Mouse (Mus musculus) large intestine, adult 2 months (tissue): ENCODE data around the gene Pbx2. TPM values are rescaled to one million over a fixed set of nuclear protein-coding genes. Genes with fewer than 3 reads are reported as not detected.
"Not testable (repeated sequence)": the region's sequence is repeated elsewhere in the genome, so short reads cannot be mapped to it uniquely, and the experiment has no call there.

ENCODE experiments used
- DNase-seq: peaks from one replicate; pipeline ENCODE4 v3.0.0-alpha.2; 2012; ENCODE audit warnings: low read depth, low spot score
- WGBS: fragments of 180-500 bp; shearing (Covaris S2); methylation state at CpG from one replicate; pipeline ENCODE4 v1.1.7; 2018; 5-methylcytosine and 5-hydroxymethylcytosine counted together
- polyA plus RNA-seq: library from polyadenylated mRNA; depleted of rRNA; stranded (reverse); fragments of >200 nt; gene quantifications from 2 replicates; pipeline ENCODE4 v1.2.3, GENCODE M21; 2012; rRNA removed

Pbx2 gene
- polyA plus RNA-seq: 34.5 and 44.4 TPM in 2 replicates

- DNase-seq: no peak
- 14% methylated on average over 21 of the region's 21 CpGs for WGBS
These were observed at the start of gene Pbx2 for GRCm38 (mm10) chr17:34591029-34591993. Pbx2 (plus strand) TSS chr17:34591266.

- not testable (repeated sequence) for DNase-seq
- 96% methylated on average over 13 of the region's 13 CpGs for WGBS
These were observed 47.5 kb upstream of the Pbx2 start for GRCm38 (mm10) chr17:34543567-34543966.

- no peak for DNase-seq
- WGBS: 74% methylated on average over 1 of the region's 1 CpGs
These were observed 44.3 kb upstream of the Pbx2 start for GRCm38 (mm10) chr17:34546797-34547196.

- 93% methylated on average over 4 of the region's 4 CpGs for WGBS
- no peak for DNase-seq
These were observed 43.5 kb upstream of the Pbx2 start for GRCm38 (mm10) chr17:34547601-34548000.

- 70% methylated on average over 3 of the region's 3 CpGs for WGBS
- no peak for DNase-seq
These were observed 41.9 kb upstream of the Pbx2 start for GRCm38 (mm10) chr17:34549156-34549555.

- WGBS: 52% methylated on average over 2 of the region's 2 CpGs
- DNase-seq: no peak
These were observed 41.2 kb upstream of the Pbx2 start for GRCm38 (mm10) chr17:34549843-34550242.

GRCm38 (mm10) chr17:34555483-34555882, 35.6 kb upstream of the Pbx2 start:
- WGBS: 18% methylated on average over 5 of the region's 5 CpGs
- DNase-seq: peak; percentile 64

- WGBS: 73% methylated on average over 8 of the region's 8 CpGs
- no peak for DNase-seq
These were observed 34.7 kb upstream of the Pbx2 start for GRCm38 (mm10) chr17:34556406-34556805.

GRCm38 (mm10) chr17:34557411-34557810, 33.7 kb upstream of the Pbx2 start:
- WGBS: 76% methylated on average over 11 of the region's 11 CpGs
- no peak for DNase-seq

- DNase-seq: no peak
These were observed 31.9 kb upstream of the Pbx2 start for GRCm38 (mm10) chr17:34559116-34559515.

GRCm38 (mm10) chr17:34559895-34560294, 31.2 kb upstream of the Pbx2 start:
- 17% methylated on average over 15 of the region's 15 CpGs for WGBS
- DNase-seq: peak; percentile 43

More at GRCm38 (mm10) chr17:34559116-34559515, 31.9 kb upstream of the Pbx2 start:
- 84% methylated on average over 7 of the region's 7 CpGs for WGBS

GRCm38 (mm10) chr17:34560438-34560837, 30.6 kb upstream of the Pbx2 start:
- 92% methylated on average over 6 of the region's 6 CpGs for WGBS
- DNase-seq: no peak

GRCm38 (mm10) chr17:34561200-34561599, 29.9 kb upstream of the Pbx2 start:
- no peak for DNase-seq
- WGBS: 66% methylated on average over 8 of the region's 8 CpGs

GRCm38 (mm10) chr17:34562595-34562994, 28.5 kb upstream of the Pbx2 start:
- 59% methylated on average over 3 of the region's 3 CpGs for WGBS
- no peak for DNase-seq

GRCm38 (mm10) chr17:34563354-34563753, 27.7 kb upstream of the Pbx2 start:
- 73% methylated on average over 11 of the region's 11 CpGs for WGBS

GRCm38 (mm10) chr17:34564003-34564421, 27.1 kb upstream of the Pbx2 start, which contains the start of gene Notch4:
Notch4 (plus strand) TSS chr17:34564268.
- 8% methylated on average over 6 of the region's 6 CpGs for WGBS
- DNase-seq: no peak

More at GRCm38 (mm10) chr17:34563354-34563753, 27.7 kb upstream of the Pbx2 start:
- DNase-seq: no peak

GRCm38 (mm10) chr17:34564796-34565195, 26.3 kb upstream of the Pbx2 start:
- WGBS: 68% methylated on average over 3 of the region's 3 CpGs
- DNase-seq: no peak

GRCm38 (mm10) chr17:34567311-34567710, 23.8 kb upstream of the Pbx2 start:
- DNase-seq: no peak
- WGBS: 53% methylated on average over 9 of the region's 9 CpGs

- DNase-seq: no peak
- WGBS: 68% methylated on average over 13 of the region's 13 CpGs
These were observed 22.6 kb upstream of the Pbx2 start for GRCm38 (mm10) chr17:34568421-34568820.

- no peak for DNase-seq
- WGBS: 80% methylated on average over 4 of the region's 4 CpGs
These were observed 21.1 kb upstream of the Pbx2 start for GRCm38 (mm10) chr17:34569919-34570318.

- WGBS: 32% methylated on average over 5 of the region's 5 CpGs
- no peak for DNase-seq
These were observed 19.2 kb upstream of the Pbx2 start for GRCm38 (mm10) chr17:34571875-34572274.
